24 mouse cellular contexts compared by ENCODE assay signal in the genomic region with DNA sequence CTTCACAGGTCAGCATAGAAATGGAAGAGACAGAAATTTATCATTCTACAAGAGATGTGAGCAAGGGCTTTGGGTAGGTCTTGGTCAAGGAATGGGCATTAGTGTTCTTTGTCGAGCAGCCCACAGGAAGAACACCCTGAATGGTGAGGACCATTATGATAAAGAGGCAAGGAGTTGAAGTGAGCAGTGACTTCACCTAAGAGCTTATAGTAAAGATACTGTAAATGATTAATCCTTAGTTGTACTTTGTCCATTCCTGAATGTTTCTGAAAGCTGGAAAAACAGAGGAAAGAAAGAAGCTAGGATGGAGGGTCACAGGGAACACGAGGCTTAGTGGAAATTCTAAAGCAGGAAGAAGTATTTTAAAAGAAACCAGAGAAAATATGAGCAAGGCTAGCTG.
"Had no signal": no experiment of that assay in that cellular context is flagged by ENCODE, and none has a peak within 500 bp of the region (broad histone marks: within the 10 kb centered on the region; RNA-seq: fewer than 3 reads in every experiment).

No protein-coding gene starts in this region.

- H3K27me3 ChIP-seq: heart, embryonic 13.5 days; heart, embryonic 15.5 days; hindbrain, embryonic 13.5 days; hindbrain, embryonic 15.5 days; limb, embryonic 12.5 days; liver, embryonic 13.5 days; liver, embryonic 15.5 days had no signal

- H3K9ac ChIP-seq: forebrain, postnatal 0 days; heart, embryonic 13.5 days; heart, embryonic 15.5 days; hindbrain, embryonic 13.5 days; hindbrain, embryonic 15.5 days; limb, embryonic 12.5 days; liver, embryonic 13.5 days; liver, embryonic 15.5 days had no signal

- ATAC-seq: forebrain, postnatal 0 days; hindbrain, postnatal 0 days had no signal

- H3K27ac ChIP-seq: heart, adult 2 months; heart, embryonic 13.5 days; heart, embryonic 15.5 days; hindbrain, embryonic 13.5 days; hindbrain, embryonic 15.5 days; hindbrain, postnatal 0 days; layer of hippocampus, adult 2 months; left cerebral cortex, adult 2 months; limb, embryonic 10.5 days; limb, embryonic 12.5 days; liver, embryonic 13.5 days; liver, embryonic 15.5 days had no signal

- H3K36me3 ChIP-seq: heart, embryonic 13.5 days; heart, embryonic 15.5 days; hindbrain, embryonic 13.5 days; hindbrain, embryonic 15.5 days; limb, embryonic 10.5 days; limb, embryonic 12.5 days; liver, embryonic 13.5 days; liver, embryonic 15.5 days had no signal

- H3K9me3 ChIP-seq: heart, embryonic 13.5 days; heart, embryonic 15.5 days; hindbrain, embryonic 13.5 days; hindbrain, embryonic 15.5 days; limb, embryonic 10.5 days; limb, embryonic 12.5 days; liver, embryonic 13.5 days; liver, embryonic 15.5 days had no signal

- H3K4me2 ChIP-seq: heart, embryonic 11.5 days; heart, embryonic 13.5 days; heart, embryonic 15.5 days; hindbrain, embryonic 13.5 days; hindbrain, embryonic 15.5 days; limb, embryonic 12.5 days; liver, embryonic 11.5 days; liver, embryonic 13.5 days; liver, embryonic 15.5 days had no signal

- H3K4me1 ChIP-seq: heart, embryonic 13.5 days; heart, embryonic 15.5 days; hindbrain, embryonic 13.5 days; hindbrain, embryonic 15.5 days; limb, embryonic 10.5 days; limb, embryonic 12.5 days; liver, embryonic 13.5 days; liver, embryonic 15.5 days had no signal

- DNase-seq: forebrain, postnatal 0 days; gastrocnemius, postnatal 14 days; gastrocnemius, postnatal 36 days; heart, adult 11 months; heart, adult 2 months; heart, postnatal 14 days; heart, postnatal 36 days; kidney, adult 18-20 months; kidney, postnatal 14 days; kidney, postnatal 4 days; liver; liver, embryonic 13.5 days had no signal

- H3K4me3 ChIP-seq: heart, adult 2 months; heart, embryonic 13.5 days; heart, embryonic 15.5 days; hindbrain, embryonic 13.5 days; hindbrain, embryonic 15.5 days; layer of hippocampus, adult 2 months; left cerebral cortex, adult 2 months; limb, embryonic 10.5 days; limb, embryonic 12.5 days; liver, embryonic 13.5 days; liver, embryonic 15.5 days had no signal
